Mouse (Mus musculus) cerebellum, adult 18-20 months (tissue): ENCODE measurements around the gene 4930524J08Rik.

Experiments used
- DNase-seq, 2 experiments: peaks; one replicate each; pipeline ENCODE4 v3.0.0; 2021

Gene 4930524J08Rik

DNA sequence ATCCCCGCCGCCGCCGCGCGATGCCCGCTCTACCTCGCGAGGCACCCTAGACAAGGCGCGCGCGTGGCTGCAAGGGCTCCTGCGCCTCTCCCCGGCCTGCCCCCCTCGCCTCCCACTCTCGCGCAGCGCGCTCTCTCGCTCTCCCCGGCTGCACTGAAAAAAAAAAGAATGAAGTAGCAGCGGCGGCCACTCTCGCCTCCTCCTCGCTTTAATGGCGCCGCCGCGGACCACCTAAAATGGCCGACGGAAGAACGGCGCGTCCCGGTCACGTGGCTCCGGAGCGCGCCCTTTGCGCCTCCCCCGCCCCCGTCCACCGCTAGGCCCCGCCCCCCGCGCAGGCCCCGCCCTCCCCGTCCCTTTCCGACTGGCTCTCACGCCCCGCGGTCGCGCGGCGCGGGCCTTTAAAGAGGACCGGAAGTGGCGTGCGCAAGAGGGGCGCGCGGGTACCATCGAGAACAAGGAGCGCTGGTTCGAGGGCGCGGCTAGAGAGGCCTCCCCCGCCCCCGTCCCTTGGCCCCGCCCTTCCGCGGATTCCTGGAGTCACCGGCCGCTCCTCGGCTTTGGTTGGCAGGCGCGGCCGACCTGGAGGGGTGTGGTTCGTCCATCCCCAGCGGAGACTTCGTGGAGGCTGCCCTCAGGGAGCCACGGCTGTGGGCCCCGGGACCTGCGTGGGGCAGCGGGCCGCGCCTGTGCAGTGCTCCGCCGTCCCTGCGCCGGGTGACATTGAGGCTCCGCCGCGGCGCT lies at the start of gene 4930524J08Rik, which contains the start of gene Hnrnpd:
Gene 4930524J08Rik, plus strand, starts transcription at position 363 of the 744 bp plus-strand sequence.
Gene Hnrnpd, minus strand, starts transcription at position 240 of the 744 bp plus-strand sequence.
- DNase-seq: peak; percentile 95

DNA sequence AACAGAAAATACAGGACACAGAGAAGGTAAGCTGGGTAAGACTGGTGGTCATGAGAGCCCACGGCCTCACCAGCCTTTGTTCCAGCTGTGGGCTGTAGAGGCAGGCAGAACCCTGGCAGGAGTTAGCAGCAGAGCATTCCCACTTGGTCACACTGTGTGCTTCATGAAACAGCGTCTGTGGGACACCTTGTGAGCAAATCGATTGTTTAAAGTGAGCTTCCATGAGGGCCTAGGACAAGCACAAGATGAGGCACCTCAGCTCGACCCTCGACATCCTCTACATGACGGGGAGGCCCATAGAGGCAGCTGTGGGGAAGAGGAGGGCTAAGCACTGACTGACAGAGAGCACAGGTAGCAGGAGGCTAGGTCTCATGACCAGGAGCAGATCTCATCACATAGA lies 47.0 kb upstream of the 4930524J08Rik start:
- DNase-seq: no peak

DNA sequence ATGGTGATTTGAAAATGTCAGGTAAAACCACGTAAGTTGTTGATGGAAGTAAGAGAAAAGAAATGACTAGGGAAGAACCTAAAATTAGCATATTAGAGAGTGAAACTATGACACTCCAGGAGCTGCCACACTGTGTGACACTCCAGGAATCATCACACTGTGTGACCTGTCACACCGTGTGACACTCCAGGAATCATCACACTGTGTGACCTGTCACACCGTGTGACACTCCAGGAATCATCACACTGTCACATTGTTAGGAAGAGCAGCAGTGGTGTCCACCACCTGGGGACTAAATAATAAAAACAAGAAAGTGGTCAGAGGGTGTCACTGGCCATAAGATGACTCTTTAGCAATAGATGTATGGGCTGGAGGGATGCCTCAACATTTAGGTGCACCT lies 39.4 kb upstream of the 4930524J08Rik start:
- DNase-seq: no peak

DNA sequence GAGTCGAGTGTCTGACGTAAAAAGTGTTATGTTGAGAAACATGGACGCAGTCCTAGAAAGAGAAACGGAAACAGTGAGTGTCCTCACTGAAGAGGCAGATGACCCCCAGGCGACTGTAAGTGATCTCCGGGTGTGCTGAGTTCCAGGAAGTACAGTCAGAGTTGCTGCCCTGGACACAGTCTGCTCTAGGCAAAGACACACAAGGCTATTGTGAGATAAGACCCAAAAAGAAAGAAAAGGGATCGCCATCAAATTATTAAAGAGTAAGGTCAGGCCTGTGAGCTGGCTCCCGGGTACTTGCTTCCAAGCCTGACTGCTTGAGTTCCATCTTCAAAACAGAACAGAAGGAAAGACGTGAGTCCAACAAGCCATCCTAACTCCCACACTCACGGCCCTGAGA lies 37.6 kb upstream of the 4930524J08Rik start:
- DNase-seq: no peak

DNA sequence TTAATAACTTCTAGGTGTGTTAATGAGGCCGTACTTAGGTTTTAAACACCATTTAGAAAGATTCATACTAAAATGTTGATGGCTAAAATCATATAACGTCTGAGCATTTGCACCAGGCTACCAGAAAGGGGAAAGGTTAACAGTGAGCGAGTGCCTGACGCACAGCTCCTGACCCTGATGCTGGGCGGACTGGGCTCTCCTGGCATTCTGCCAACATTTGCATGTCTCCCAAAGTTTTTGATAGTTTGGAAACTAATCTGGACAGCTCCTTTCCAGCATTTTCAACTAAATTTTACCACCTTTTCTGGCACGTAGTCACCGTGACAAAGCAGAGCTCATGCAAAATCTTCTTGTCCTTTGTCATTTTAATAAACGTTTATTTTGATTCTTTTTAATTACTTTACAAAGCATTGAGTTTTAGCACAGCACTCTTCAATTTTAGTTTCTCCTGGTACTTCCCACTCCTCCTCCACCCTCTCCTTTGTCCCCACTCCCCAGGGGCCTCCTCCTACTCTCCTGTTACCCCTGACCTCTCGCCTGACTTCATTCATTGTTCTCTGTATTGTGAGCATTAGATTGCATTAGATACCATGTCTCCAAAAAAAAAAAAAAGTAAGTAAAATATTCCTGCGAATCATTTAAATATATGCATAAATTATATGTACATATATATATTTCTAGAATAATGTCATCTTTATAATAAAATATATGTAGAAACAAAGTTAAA lies 36.9 kb upstream of the 4930524J08Rik start:
- no peak for DNase-seq

DNA sequence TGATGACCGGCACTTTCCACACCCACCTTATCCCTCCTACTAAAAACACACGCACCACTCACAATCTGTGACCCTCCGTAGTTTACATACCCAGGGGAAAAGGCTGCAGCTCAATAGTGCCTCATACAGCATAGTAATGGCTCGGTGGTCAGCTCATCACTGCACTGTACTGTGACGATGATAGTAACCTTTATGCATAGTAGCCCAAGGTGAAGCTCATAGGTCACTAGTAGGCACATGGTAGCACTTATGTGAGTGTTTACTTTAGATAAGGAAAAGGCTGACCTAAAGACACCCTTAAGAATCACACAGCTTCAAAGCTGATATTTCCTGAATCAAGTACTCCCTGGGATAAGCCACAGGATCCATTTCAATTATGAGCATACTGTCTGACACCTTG lies 26.3 kb upstream of the 4930524J08Rik start:
- DNase-seq: no peak

DNA sequence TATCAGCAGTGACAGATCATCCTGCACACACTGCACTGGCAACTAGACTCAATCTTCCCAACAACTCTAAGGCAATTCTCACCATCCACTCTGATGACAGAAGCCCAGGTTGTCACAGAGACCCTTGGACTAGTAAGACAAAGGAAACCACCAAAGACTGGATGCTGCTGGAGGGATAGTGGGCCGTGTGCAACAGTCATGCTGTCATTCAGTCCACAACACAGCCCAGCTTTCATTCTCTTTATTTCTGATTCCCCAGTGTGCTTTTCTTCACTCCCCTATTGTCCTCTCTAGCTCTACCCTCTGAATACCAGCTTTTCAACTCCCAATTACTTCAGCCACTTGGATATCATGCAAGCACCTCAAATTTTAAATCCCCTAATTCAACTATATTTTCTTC lies 25.0 kb upstream of the 4930524J08Rik start:
- DNase-seq: no peak

DNA sequence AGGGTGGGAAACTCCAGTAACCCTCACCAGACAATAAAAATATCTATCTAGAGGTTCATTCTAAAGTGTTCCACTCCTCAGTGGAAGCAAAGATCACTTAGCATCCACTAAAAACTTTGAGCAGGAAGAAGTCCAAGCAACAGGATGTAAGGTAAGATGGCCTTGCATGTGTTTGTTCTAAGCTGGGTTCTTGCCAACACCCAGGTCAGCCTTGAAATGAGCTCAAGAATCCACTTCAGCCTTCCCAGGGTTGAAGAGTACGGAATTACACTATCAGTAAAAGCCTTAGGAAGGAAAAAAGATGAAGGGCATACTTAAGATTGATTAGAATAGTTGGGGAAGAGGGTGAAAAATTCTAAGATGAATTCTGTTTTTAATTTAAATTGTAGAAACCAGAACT lies 20.2 kb upstream of the 4930524J08Rik start:
- DNase-seq: no peak

DNA sequence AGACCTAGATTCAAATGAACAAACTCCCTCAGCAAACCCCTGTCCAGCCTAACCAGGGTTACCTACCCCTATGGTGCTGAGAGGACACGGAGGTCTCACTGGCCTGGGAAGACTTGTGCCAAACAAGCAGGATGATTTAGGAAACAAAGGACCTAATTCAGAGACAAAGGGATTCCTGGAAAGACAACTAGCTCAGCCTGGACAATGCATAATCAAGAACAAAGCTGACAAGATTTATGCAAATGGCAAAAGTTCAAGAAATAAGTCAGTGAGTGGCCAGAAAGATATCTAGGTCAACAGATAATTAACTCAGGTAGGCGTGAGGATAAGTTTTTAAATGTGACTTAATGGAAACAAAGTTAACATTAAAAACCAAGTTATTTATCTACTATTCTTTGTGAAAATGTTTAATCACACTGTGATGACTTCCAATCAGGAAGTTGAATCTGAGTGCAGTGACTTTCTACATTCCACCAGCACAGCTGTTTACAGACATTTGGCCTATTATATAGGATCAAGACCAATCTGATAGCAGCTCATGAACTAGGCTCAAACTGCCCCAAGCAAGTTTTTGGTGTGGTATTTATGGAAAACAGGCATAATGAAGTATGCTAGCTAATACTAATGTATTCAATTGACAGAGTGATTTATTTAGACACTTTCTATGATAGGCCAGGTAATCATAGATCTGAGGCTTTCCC lies 19.5 kb upstream of the 4930524J08Rik start:
- DNase-seq: no peak

DNA sequence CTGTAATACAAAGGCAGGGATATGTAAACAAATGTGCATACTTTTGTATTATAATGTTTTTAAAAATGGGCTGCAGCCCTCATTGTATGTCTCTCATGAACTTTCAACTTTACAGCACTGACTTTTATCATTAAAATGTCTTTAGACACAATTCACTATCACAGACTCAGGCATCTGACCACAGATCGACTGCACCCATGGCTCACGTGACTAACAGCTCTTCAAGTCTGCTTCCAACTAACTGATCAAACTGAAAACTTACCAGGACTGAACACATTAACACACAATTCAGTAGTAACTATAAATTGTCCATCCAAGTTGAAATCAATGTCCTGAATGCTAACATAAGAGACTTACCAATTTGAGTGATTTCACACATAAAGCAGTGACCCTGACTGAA lies 18.9 kb upstream of the 4930524J08Rik start:
- DNase-seq: no peak

DNA sequence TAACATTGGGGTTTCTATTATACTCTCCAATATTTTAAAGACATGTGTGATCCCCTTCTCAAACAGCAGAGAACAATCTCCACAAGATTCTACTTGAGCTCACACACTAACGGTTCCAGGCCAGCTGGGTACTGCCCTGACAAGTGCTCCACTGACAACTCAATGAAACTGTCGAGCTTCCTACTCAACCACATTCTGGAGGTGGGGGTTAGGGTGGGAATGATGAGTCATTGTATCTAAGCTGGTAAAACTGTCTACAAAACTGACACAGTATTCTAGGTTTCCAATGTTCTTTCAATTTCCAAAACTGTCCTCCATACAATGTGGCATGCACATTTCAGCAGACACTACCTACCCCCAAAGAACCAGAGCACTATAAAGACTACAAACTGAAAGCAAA lies 4.9 kb upstream of the 4930524J08Rik start:
- no peak for DNase-seq

DNA sequence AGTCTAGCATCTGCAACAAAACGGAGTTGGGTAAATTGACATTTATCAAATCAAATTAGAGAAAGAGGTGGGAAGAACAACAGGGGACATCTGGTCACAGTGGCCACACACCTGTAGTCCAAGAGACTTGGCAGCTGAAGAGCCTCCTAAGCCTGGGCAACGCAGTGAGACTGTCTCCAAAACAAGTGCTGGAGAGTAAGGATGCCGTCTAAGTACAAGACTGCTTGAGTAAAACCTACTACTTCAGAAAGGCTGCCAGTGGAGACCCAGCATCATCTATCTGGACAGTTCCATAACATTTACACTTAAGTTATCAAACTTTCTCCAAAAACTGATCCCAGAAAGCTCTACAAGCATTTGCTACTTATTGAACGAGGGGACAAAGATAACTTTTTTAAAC lies 3.8 kb upstream of the 4930524J08Rik start:
- peak; percentile 17 to 29 for DNase-seq

DNA sequence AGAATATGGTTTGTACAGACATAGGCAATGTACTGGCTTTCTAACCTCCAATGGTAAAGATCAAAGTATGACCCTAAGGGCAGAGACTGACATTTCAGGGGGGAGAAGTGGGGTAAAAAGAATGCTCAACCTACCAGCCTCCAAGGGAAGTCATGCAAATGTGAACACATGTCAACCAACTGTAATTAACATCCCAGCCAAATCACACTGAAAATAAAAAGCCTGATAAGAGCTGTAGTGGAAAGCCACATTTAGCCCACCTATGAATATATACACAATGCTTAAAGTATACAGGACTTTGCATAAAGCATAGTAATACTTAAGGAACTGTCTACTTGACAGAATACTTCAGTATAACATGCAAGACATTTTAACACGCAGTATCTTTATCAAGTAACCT lies 3.1 kb upstream of the 4930524J08Rik start:
- DNase-seq: no peak

DNA sequence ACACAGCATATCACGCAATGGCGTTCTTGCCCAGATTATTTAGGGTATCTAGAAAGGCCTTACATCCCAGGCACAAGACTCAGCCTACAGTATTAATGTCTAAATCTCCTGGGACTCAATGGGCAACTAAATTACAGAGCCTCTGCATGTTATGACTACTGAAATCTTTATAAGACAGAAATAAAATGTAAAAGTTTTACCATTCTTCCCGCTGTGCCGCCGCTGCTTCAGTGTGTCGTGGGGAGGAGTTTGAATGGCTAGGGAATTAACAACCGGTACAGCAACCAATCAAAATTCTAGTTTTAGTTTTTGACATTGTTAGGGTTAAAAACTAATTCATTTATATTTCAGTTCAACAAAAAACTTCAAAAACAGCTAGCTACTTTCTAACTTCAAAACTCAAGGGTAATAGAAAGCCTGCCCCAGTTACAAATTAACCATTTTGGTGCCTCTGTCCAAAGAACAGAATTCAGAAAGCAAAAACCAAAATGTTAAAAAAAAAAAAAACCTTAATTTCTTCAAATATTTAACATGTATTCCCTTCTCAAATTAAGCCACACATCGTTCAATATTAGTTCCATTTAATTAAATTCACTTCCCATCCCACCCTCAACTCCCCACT lies 2.4 kb upstream of the 4930524J08Rik start:
- no peak for DNase-seq

DNA sequence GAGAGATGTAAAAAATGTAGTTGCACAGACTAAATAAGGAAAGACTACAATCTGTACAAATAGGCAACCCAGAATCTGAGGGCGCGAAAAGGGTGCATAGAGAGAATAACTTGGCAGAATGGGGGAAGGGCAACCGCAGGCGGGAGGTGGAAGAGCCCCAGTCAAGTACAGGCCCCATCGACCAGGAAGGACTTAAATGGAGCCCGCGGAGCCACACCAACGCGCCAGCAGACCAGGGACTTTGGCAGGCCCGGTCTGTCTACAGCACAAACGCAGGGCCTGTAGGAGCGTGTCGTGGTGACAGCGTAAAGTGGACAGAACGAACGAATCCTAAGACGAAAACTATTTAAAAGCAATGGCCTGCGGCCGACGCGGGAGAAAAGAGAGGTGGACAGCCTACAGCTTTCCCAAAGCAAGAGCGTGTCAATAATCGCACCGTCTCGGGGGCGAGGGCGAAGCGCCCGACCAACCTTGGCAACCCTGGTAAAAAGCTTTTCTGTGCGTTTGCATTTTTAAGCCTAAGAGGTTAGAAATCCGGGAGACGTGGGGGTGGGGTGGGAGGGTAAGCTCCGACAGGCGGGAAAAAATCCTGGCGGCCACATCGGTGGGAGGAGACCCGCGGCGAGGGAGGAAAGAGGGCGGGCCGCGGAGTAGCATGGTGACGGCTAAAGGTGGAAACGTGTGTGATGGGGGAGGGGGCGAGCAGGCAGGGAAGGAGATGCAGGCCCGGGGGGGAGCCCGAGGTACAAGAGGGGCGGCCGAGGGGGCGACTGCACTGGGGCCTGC lies 1.2 kb upstream of the 4930524J08Rik start:
- DNase-seq: peak; percentile 74 to 77

DNA sequence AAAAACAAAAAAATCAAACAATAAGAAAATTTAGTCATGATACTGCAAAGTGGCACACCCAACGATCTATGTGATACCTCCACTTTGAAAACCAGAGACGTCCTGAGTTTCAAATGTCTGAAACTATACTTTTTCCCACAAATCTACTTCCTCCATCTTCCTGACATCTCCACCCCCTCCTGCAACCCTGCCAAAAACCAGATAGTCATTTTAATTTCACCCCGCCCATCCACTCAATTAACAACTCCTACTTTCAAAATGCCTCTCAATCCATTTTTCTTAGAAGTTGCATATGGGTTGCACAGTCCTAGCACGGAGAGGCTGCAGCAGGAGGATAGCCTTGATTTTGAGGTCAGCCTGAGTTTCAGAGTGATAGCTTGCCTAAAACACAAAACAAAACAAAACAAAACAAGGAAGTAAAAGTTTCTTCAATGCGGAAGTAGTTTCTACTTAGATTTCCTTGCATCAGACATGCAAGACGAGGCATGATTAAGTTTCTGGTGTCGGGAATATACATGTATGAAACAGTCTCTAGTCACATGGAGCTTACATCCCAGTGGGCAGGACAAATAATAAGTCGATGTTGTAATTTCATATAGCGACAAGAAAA lies 4.7 kb downstream of the 4930524J08Rik start:
- no peak for DNase-seq

DNA sequence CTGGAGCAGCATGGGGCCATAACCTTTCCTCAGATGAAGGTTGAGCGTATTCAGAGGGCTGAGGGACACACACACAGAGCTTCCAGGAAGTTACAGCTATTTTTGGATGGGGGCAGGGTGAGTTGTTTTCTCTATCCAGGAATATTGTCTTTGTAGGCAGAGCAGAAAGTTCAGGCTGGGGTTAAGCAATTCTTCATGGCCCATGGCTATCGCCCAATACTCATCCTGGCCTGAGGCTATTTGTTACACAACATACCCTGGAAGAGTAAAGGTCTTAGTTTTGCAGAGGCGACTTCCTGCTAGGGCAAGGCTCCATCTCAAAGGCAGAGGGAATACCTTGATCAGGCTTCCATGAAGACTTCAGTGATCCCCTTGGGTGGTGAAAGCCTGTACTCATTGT lies 15.3 kb downstream of the 4930524J08Rik start:
- no peak for DNase-seq

DNA sequence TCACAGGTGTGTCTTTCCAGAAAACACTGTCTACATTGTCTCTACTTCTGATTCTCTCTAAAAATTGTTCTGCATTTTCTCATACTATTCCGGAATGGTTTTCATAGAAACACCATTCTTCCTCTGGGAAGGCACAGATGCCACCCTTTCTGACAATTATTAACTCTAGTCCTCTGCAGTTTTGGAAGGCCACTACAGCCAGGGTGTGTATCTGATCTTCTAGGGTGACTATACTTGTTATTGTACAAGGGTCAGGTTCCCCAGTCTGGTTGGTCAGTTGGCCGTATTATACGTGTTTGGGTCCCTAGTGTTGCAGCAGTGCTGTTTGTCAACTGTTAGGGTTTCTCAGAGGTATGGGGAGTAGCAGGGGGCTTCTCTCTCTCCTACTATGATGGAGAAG lies 15.8 kb downstream of the 4930524J08Rik start:
- no peak for DNase-seq

DNA sequence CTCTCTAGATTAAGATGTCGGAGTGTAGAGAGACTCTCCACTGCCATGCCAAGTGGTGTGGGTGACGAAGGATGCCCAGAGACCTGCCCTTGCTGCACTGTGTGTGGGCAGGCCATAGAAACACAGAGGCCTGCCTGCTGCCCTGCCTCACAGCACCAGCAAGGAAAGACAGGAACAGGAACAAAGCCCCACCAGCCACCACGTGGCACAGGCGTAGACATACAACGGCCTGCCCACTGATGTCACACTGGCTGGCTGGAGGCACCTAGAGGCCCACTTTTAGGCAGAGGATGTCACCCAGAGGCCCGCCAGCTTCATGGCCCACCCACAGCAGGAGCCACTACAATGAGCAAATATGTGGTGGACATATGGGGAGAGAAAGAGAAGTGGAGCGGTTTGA lies 21.2 kb downstream of the 4930524J08Rik start:
- DNase-seq: no peak

DNA sequence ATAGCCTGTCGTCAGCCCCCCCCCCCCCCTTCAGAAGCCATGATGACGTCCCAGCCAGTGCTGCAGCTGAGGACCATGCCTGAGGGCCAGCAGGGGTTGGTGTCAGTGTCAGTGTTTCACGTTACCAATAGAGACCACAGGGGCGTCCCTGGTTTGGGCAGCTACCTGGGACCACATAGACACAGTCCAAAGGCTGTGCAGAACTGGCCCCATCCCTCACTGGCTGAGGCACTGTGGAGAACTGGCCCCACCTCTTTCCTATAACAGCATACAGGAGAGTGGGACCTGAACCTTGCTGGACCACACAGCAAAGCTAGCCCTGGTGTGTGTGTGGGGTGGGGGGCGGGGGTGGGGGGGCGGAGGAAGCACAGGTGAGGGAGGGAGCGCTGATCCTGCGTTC lies 21.6 kb downstream of the 4930524J08Rik start:
- DNase-seq: no peak

DNA sequence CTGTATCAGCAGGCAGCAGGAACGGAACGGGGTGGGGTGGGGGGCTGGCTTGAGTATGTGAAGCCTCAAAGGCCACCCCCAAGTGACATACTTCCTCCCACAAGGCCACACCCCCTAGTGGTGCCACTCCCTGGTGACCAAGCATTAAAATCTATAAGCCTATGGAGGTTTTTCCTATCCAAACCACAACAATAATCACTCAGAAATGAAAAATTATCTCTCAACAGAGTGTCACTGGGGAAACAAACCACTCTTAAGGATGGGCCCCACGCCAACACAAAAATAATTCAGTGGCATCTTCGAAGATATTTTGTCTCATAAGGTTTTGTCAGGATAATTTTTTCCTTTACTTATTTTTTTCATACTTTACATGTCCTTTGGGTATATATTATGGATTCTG lies 25.0 kb downstream of the 4930524J08Rik start:
- DNase-seq: no peak

DNA sequence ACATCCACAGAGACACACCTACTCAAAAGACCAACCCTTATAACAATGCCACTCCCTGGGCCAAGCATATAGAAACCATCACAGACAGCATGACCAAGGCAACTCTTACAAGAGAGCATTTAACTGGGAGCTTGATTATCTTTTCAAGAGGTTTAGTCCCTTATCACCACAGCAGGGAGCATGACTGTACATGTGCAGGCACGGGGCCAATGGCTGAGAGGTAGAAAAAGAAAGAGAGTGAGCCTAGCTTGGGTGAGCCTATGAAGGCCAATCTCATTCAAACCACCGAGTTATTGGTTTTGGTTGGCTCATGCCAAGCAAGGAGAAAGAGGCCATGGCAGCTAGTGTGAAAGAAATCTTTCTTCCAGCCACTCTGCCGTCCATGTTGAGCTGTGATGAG lies 26.6 kb downstream of the 4930524J08Rik start:
- DNase-seq: no peak
